Mouse (Mus musculus) activated CD4-positive, CD25-positive, alpha-beta regulatory T cell, adult 4 months (primary cell): ENCODE data around the gene Acp2. TPM values are rescaled to one million over a fixed set of nuclear protein-coding genes. Genes with fewer than 3 reads are reported as not detected.

Experiments
- ATAC-seq: one replicate; pipeline ENCODE4 v1.8.0; 2017
- polyA plus RNA-seq, 2 experiments: library from polyadenylated mRNA; unstranded; fragments of 100-300 nt; shearing (Covaris generic); gene quantifications; one replicate each; pipeline ENCODE4 v1.2.1; 2017

Gene Acp2
- polyA plus RNA-seq, 2 experiments from 2014 or later = 12.9 to 15.5 TPM

GRCm38 (mm10) chr2:91256256-91257125 is 53.8 kb downstream of the Acp2 start:
- peak; percentile 70 for ATAC-seq

- no peak for ATAC-seq
Measured at GRCm38 (mm10) chr2:91257126-91257980, 54.7 kb downstream of the Acp2 start.

GRCm38 (mm10) chr2:91258054-91258453 is 55.4 kb downstream of the Acp2 start:
- no peak for ATAC-seq

- ATAC-seq = no peak
Measured at GRCm38 (mm10) chr2:91258830-91259229, 56.1 kb downstream of the Acp2 start.

- no peak for ATAC-seq
Measured at GRCm38 (mm10) chr2:91259493-91259892, 56.8 kb downstream of the Acp2 start.

Other genes with a start within 250 kb of the Acp2 start
- 1 to 10 TPM; 5.3 to 5.6 TPM for gene Rapsn, start 167.3 kb upstream of the Acp2 start, polyA plus RNA-seq
- gene Psmc3, start 148.9 kb upstream of the Acp2 start, polyA plus RNA-seq = 100 to 1,000 TPM; 196 to 209 TPM
- gene Slc39a13, start 132.5 kb upstream of the Acp2 start, polyA plus RNA-seq = 10 to 100 TPM; 15.6 to 21.8 TPM
- gene Spi1, start 120.5 kb upstream of the Acp2 start, polyA plus RNA-seq = not detected
- gene Mybpc3, start 84.7 kb upstream of the Acp2 start, polyA plus RNA-seq = not detected
- gene Madd, start 19.0 kb upstream of the Acp2 start, polyA plus RNA-seq = 10 to 100 TPM; 55.5 to 64.8 TPM
- 1 to 10 TPM; 1.4 to 1.5 TPM for gene Nr1h3, start 51 bp upstream of the Acp2 start, polyA plus RNA-seq
- 10 to 100 TPM; 52.5 to 55.7 TPM for gene Ddb2, start 34.1 kb downstream of the Acp2 start, polyA plus RNA-seq
- 1 to 10 TPM in 1 of 2 experiments, under 1 TPM in 1; 0.61 to 1.0 TPM for gene Pacsin3, start 53.1 kb downstream of the Acp2 start, polyA plus RNA-seq
- 10 to 100 TPM; 73.1 to 85.9 TPM for gene Arfgap2, start 62.1 kb downstream of the Acp2 start, polyA plus RNA-seq
- gene 1110051M20Rik, start 241.8 kb downstream of the Acp2 start, polyA plus RNA-seq = 10 to 100 TPM; 23.8 to 28.2 TPM